Mouse (Mus musculus) cerebellum, adult 2 months (tissue): ENCODE data around the gene Klhl23.
A peak's percentile ranks its signal among the peaks of the same experiment; 100 is the strongest.

Experiments
- CTCF ChIP-seq: fragments of 200-500 bp; IDR thresholded peaks from 2 replicates; pipeline ENCODE4 v1.5.1; 2011; ENCODE audit warnings: low read depth, mild to moderate bottlenecking, control low read depth, low read length, moderate library complexity, borderline replicate concordance; ENCODE audit not compliant: insufficient read depth
- POLR2A ChIP-seq: fragments of 200-500 bp; IDR thresholded peaks from 2 replicates; pipeline ENCODE4 v1.6.1; 2011; ENCODE audit warnings: low read length, control low read depth, borderline replicate concordance; ENCODE audit not compliant: insufficient read depth

DNA sequence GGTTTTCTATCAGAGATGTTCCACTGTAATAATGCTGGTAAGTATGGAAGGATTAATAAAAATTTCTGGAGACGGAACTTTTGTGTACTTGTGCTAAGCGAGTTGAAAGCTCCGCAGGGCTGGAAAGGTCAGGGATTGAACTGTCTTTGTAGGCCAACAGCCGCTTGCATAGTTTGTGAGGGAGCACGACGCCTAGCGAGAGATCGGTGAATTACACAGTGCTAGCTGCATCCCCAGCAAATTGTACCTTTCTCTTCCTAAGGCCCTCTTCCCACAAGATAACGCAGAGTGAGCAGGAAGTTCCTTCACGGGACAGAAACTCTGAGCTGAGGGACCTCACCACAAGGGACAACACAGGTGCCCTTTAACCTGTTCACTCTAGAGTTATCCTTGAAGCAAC is 31.5 kb upstream of the Klhl23 start:
- peak; percentile 89 for TF ChIP-seq CTCF
- no peak for TF ChIP-seq POLR2A
